Mouse (Mus musculus) heart, postnatal 0 days (tissue): ENCODE data around the gene Igf2r. TPM values are rescaled to one million over a fixed set of nuclear protein-coding genes. Genes with fewer than 3 reads are reported as not detected.

ENCODE experiments used
- ATAC-seq: fragments of 200-750 bp; cut with Nextera tagmentation; 2 replicates; pipeline ENCODE4 v1.8.0; 2017; ENCODE audit warnings: low read depth, moderate number of reproducible peaks, moderate library complexity; ENCODE audit not compliant: insufficient read depth
- DNase-seq: peaks from one replicate; pipeline ENCODE4 v3.0.0-alpha.2; 2016; ENCODE audit warnings: low spot score
- H3K27ac ChIP-seq: fragments of 300-500 bp; sonication (generic); 2 replicates; pipeline ENCODE4 v1.5.1; 2014; ENCODE audit warnings: low read depth, mild to moderate bottlenecking
- H3K27me3 ChIP-seq: fragments of 300-500 bp; sonication (generic); 2 replicates; pipeline ENCODE4 v1.6.1; 2014; ENCODE audit warnings: low read length, mixed read lengths; ENCODE audit not compliant: control insufficient read depth, insufficient read depth
- H3K36me3 ChIP-seq: fragments of 300-500 bp; sonication (generic); replicated peaks from 2 replicates; pipeline ENCODE4 v1.6.1; 2014; ENCODE audit warnings: low read length, mixed read lengths; ENCODE audit not compliant: control insufficient read depth, insufficient read depth
- H3K4me1 ChIP-seq: fragments of 300-500 bp; sonication (generic); 2 replicates; pipeline ENCODE4 v1.6.1; 2014; ENCODE audit warnings: antibody characterized with exemption; ENCODE audit not compliant: control insufficient read depth, insufficient read depth
- H3K4me2 ChIP-seq: fragments of 300-500 bp; sonication (generic); 2 replicates; pipeline ENCODE4 v1.6.1; 2014; ENCODE audit warnings: low read depth, mild to moderate bottlenecking, low read length, moderate library complexity
- H3K4me3 ChIP-seq: fragments of 300-500 bp; sonication (generic); 2 replicates; pipeline ENCODE4 v1.5.1; 2014; ENCODE audit warnings: low read depth, low read length
- H3K9ac ChIP-seq: fragments of 300-500 bp; sonication (generic); replicated peaks from 2 replicates; pipeline ENCODE4 v1.6.1; 2014; ENCODE audit warnings: low read depth, low read length, mixed read lengths
- H3K9me3 ChIP-seq: fragments of 300-500 bp; sonication (generic); replicated peaks from 2 replicates; pipeline ENCODE4 v1.6.1; 2016; ENCODE audit warnings: low read length; ENCODE audit not compliant: control insufficient read depth
- CTCF ChIP-seq: IDR thresholded peaks from 2 replicates; pipeline ENCODE4 v1.5.1; 2016; ENCODE audit warnings: antibody characterized with exemption, control low read depth, low read depth
- EP300 ChIP-seq: IDR thresholded peaks from 2 replicates; pipeline ENCODE4 v1.6.1; 2016; ENCODE audit warnings: antibody characterized with exemption, low read depth
- WGBS: fragments of 180-500 bp; shearing (Covaris S2); extraction: QIAGEN DNeasy Blood & Tissue Kit; methylation state at CpG from one replicate; pipeline ENCODE4 v1.1.7; 2014; 5-methylcytosine and 5-hydroxymethylcytosine counted together
- polyA plus RNA-seq: library from polyadenylated mRNA; unstranded; fragments of >200 nt; fragmentation: Nextera tagmentation; extraction: Ambion mirVana; gene quantifications from 2 replicates; pipeline ENCODE4 v1.2.1, GENCODE M21; 2015
- total RNA-seq: library from RNA; depleted of rRNA; stranded (reverse); fragments of >200 nt; gene quantifications from 2 replicates; pipeline ENCODE4 v1.2.3, GENCODE M21; 2014; ENCODE audit warnings: low replicate concordance

The Igf2r gene
- total and polyA plus RNA-seq, 2 experiments from 2014 or later = 59.9 to 424 TPM

DNA sequence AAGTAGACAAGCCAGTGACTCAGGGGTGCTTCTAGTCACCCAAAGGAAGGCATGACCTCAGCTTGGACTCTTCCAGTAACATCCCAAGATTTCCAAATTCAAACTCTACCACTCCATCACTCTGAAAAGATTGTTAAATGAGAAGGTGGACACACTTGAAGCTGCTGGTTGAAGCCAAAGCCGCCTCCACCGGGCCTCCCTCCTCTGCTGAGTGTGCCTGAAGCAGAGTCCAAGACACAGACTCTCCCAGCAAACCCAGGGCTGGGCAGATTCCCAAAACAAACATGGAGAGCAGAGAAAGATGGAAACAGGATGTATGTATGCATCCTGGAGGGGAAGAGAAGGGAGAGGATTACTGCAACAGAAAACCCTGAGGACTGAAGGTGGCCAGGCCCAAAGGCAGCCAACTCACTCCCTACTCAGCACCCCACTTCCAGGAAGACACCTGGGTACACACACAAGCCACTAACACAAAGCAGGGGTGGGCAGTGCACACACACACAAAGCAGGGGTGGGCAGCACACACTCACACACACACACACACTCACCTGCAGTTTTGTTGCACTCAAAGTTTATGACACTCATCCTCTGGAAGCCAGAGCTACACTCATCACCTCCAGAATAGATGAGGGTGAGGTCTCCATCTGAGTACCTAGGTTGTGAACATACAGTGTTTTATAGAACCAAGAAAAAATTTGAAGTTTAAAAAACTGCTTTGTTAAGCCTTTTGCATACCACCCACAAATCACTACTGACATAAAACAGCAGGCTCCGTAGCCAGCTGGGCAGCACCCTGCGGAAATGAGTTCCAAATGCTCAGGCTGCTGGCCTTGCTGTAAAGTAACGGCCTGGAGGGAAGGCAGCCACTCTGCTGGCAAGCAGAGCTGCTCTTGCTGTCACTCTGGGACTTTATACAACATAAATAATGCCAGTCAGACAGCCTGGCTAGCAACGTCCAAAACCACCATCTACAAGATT, 44.4 kb downstream of the Igf2r start:
- no peak for TF ChIP-seq CTCF
- TF ChIP-seq EP300 = peak; percentile 55; the same call in 1 of the 2 replicates
- Histone ChIP-seq H3K27me3 (no peaks in the 10 kb centered on the region), H3K9ac (no peak overlapping the region), H3K27ac (peak overlapping the region; percentile 88), H3K36me3 (peaks cover 36% of the 10 kb centered on the region), H3K4me3 (no peak overlapping the region), H3K4me2 (no peak overlapping the region; the same call in 1 of the 2 replicates), H3K9me3 (no peaks in the 10 kb centered on the region), H3K4me1 (peaks cover 53% of the 10 kb centered on the region)
- WGBS = 15% methylated on average over 6 of the region's 6 CpGs
- ATAC-seq (peak; percentile 37), DNase-seq (peak; percentile 71)

DNA sequence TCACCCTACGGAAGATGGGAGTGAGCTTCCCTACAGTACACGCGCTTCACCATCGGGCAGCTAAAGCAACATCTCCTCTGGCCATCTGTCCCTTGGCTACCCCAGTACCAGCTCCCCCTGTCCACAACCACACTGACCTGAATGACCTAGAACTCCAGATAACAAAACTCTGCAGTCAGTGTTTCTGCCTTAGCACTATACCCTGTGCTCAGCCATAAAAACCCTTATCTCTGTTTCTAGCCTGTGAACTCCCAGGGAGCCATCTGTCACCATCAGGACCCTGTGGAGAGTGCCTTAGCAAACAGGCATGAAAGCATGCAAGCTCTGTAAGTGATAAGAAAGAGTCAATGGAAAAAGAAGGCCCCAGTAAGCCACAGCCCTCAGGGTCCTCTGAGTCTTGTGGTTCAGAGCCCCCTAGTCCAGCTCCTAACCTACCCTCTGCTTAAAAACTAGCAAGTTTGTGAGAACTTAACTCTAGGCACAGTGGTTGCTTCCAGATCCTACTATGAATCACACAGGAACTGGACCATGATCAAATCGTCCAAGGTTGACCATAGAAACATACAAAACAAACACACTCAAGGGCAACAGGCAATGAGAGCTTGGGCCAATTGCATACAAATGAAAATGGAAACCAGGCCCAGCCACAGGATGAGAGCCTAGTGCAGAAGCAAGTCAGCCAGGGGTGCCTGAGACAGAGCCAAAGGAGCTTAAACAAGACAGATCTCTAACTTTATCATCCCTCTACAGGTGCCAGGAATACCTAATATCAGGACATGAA, 45.3 kb downstream of the Igf2r start:
- DNase-seq (peak; percentile 53), ATAC-seq (peak; percentile 51)
- Histone ChIP-seq H3K9me3 (no peaks in the 10 kb centered on the region), H3K4me2 (no peak overlapping the region), H3K4me1 (peaks cover 56% of the 10 kb centered on the region), H3K36me3 (peaks cover 42% of the 10 kb centered on the region), H3K9ac (no peak overlapping the region), H3K27me3 (no peaks in the 10 kb centered on the region), H3K4me3 (no peak overlapping the region), H3K27ac (peak overlapping the region; percentile 88)
- WGBS = 22% methylated on average over 5 of the region's 5 CpGs
- TF ChIP-seq EP300 (no peak), CTCF (no peak)

DNA sequence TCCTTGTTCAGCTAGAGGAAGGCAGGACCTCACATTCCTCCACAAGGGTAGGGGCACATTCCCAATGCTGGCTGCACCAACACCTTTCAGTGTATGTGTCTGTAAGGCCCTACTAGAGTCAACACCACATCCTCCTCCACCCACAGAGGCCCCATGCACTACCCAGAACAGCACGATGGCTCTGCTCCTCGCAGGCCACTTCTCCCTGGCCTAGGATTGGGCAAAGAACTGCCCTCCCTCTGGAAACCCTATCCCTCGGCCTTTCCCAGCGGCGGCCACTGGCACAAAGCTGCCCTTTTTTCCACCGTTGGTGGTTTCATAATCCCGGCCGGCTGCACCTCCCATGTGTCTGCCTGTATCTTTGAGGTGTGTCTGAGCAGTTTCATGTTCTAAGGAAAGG, 46.8 kb downstream of the Igf2r start:
- peaks cover 61% of the 10 kb centered on the region for H3K4me1 ChIP-seq
- DNase-seq (peak; percentile 22), ATAC-seq (0 out of 2 replicates have a peak, but pooled peaks have one; percentile 10)
- H3K4me2 ChIP-seq = no peak overlapping the region
- no peaks in the 10 kb centered on the region for H3K9me3 ChIP-seq
- peak overlapping the region; percentile 62 for H3K27ac ChIP-seq
- no peak overlapping the region for H3K4me3 ChIP-seq
- WGBS = 32% methylated on average over 8 of the region's 8 CpGs
- 0 out of 2 replicates have a peak overlapping the region, but pooled peaks have one; percentile 11 for H3K9ac ChIP-seq
- no peaks in the 10 kb centered on the region for H3K27me3 ChIP-seq
- no peak for TF ChIP-seq CTCF
- TF ChIP-seq EP300 = no peak
- peaks cover 49% of the 10 kb centered on the region for H3K36me3 ChIP-seq

DNA sequence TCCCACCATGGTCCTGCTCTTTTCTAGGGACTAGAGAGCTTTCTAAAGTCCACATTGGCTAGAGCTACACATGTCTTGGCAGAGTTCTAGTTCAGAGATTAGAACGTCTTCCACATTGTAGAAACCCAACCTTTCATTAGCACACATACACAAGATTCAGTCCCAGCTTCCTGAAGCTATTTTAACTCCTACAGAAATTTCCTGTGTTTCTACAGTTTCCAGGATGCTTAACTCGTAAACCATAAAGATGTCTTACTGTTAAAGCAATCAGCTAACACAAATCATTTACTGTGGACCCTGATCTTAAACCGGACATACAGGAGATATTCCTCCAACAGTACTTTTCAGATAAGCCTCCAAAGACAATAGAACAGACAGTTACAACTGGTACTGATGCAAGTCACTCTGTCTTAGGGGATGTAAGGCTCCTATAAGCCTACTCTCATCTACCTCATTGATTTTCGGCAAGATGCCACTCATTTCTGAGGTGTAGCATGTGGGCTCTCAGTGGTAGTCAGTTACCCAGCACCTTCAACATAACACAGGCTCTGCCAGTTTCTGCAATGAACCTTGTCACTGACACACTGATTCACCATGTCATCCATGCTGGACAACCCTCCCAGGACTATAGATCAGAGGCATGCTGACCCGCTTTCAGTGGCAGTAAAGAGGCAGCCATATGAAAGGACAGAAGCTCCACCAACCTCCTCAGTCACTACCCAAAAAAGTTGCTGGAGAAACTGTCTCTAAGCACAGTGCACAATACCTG, 48.2 kb downstream of the Igf2r start:
- H3K27ac ChIP-seq = peak overlapping the region; percentile 62
- no peaks in the 10 kb centered on the region for H3K9me3 ChIP-seq
- ATAC-seq = no peak
- no peak overlapping the region for H3K9ac ChIP-seq
- no peak overlapping the region for H3K4me3 ChIP-seq
- H3K4me1 ChIP-seq = peaks cover 61% of the 10 kb centered on the region
- peaks cover 62% of the 10 kb centered on the region for H3K36me3 ChIP-seq
- H3K27me3 ChIP-seq = no peaks in the 10 kb centered on the region
- WGBS = 55% methylated on average over 5 of the region's 5 CpGs
- TF ChIP-seq EP300 (peak; percentile 58; the same call in 1 of the 2 replicates), CTCF (no peak)
- H3K4me2 ChIP-seq = no peak overlapping the region
- DNase-seq = peak; percentile 38

DNA sequence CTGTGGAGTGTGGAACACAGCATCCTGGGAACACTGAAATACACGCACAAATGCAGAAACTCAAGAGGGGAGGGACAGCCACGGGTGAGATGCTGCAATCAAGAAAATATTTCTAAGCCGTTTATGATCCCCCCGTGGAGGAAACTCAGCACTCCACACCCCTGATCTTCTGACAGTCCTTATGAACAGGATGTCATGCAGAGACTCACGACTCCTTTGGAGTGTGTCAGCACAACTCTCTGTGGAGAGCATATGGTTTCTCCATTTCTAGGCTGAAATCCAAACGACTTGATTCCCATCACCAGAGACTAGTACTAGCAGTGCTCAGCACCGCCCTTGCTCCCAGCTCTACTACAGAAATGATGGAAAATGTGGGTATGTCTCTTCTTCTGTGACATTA, 51.2 kb downstream of the Igf2r start:
- H3K27me3 ChIP-seq = no peaks in the 10 kb centered on the region
- no peak overlapping the region for H3K9ac ChIP-seq
- peaks cover 87% of the 10 kb centered on the region for H3K36me3 ChIP-seq
- H3K4me3 ChIP-seq = no peak overlapping the region
- peak overlapping the region; percentile 63 for H3K27ac ChIP-seq
- DNase-seq = no peak
- no peaks in the 10 kb centered on the region for H3K9me3 ChIP-seq
- TF ChIP-seq CTCF = no peak
- 40% methylated on average over 7 of the region's 7 CpGs for whole genome bisulfite sequencing
- peaks cover 37% of the 10 kb centered on the region for H3K4me1 ChIP-seq
- H3K4me2 ChIP-seq = no peak overlapping the region
- no peak for ATAC-seq
